Mouse (Mus musculus) embryonic facial prominence, embryonic 11.5 days (tissue): Measurements from ENCODE around the gene Aqp9. TPM values are rescaled to one million over a fixed set of nuclear protein-coding genes. Genes with fewer than 3 reads are reported as not detected.

Source experiments
- ATAC-seq: fragments of 200-750 bp; cut with Nextera tagmentation; replicated peaks from 2 replicates; pipeline ENCODE4 v1.8.0; 2017; ENCODE audit warnings: low read depth; ENCODE audit not compliant: insufficient number of reproducible peaks, low FRiP score, low TSS enrichment
- DNase-seq: peaks from one replicate; pipeline ENCODE4 v3.0.0-alpha.2; 2015; ENCODE audit warnings: low spot score
- H3K27ac ChIP-seq: fragments of 300-500 bp; sonication (generic); replicated peaks from 2 replicates; pipeline ENCODE4 v1.5.1; 2014; ENCODE audit warnings: mild to moderate bottlenecking, low read depth, low read length, control low read depth
- H3K27me3 ChIP-seq: fragments of 300-500 bp; sonication (generic); 2 replicates; pipeline ENCODE4 v1.6.1; 2014; ENCODE audit warnings: mild to moderate bottlenecking, low read length, moderate library complexity, mixed read lengths; ENCODE audit not compliant: control insufficient read depth, insufficient read depth
- H3K36me3 ChIP-seq: fragments of 300-500 bp; sonication (generic); replicated peaks from 2 replicates; pipeline ENCODE4 v1.6.1; 2014; ENCODE audit warnings: low read depth, mild to moderate bottlenecking, low read length, moderate library complexity, mixed read lengths; ENCODE audit not compliant: control insufficient read depth, insufficient read depth
- H3K4me1 ChIP-seq: fragments of 300-500 bp; sonication (generic); 2 replicates; pipeline ENCODE4 v1.6.1; 2014; ENCODE audit warnings: low read length, mixed read lengths; ENCODE audit not compliant: control insufficient read depth, insufficient read depth
- H3K4me2 ChIP-seq: fragments of 300-500 bp; sonication (generic); 2 replicates; pipeline ENCODE4 v1.6.1; 2014; ENCODE audit warnings: low read depth, mild to moderate bottlenecking, control low read depth, low read length, moderate library complexity
- H3K4me3 ChIP-seq: fragments of 300-500 bp; sonication (generic); 2 replicates; pipeline ENCODE4 v1.5.1; 2014; ENCODE audit warnings: low read depth, low read length, control low read depth
- H3K9ac ChIP-seq: fragments of 300-500 bp; sonication (generic); replicated peaks from 2 replicates; pipeline ENCODE4 v1.6.1; 2014; ENCODE audit warnings: mild to moderate bottlenecking, control low read depth, low read length
- H3K9me3 ChIP-seq: fragments of 300-500 bp; sonication (generic); replicated peaks from 2 replicates; pipeline ENCODE4 v1.6.1; 2016; ENCODE audit warnings: mild to moderate bottlenecking, low read length, inconsistent platforms, mixed read lengths; ENCODE audit not compliant: control insufficient read depth
- WGBS: fragments of 180-500 bp; shearing (Covaris S2); extraction: QIAGEN DNeasy Blood & Tissue Kit; methylation state at CpG from one replicate; pipeline ENCODE4 v1.1.7; 2014; 5-methylcytosine and 5-hydroxymethylcytosine counted together
- polyA plus RNA-seq: library from polyadenylated mRNA; unstranded; fragments of >200 nt; fragmentation: Nextera tagmentation; extraction: Ambion mirVana; gene quantifications from 2 replicates; pipeline ENCODE4 v1.2.1, GENCODE M21; 2014

Gene Aqp9
- polyA plus RNA-seq, 1 experiment from 2014 or later, result 0.17 TPM

DNA sequence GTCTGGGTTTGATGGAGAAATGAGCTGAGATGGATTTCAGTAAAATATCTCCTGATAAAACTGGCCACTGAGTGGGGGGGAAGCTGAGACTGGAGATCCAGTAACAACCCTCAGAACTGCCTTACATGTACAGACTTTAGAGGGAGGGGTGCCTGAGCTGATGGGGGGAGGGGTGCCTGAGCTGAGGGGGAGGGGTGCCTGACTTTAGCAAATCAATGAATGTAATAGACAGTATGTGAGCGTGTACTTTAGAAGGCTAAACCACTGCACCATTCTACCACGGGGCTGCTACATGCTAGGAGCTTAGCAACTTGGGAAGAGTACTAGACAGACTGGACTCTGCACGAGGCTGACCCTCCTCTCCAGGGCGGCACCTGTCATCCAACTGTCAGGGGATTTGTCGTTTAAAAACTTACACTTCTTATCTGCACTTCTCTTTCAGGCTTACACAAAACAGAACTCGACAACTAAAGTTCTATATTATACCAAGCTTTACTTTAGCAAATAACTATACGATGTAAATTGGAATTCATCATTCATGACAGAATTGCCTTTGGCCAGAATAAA is 9.3 kb downstream of the Aqp9 start:
- WGBS, result 89% methylated on average over 7 of the region's 7 CpGs
- Histone ChIP-seq H3K36me3 (no peaks in the 10 kb centered on the region), H3K9me3 (no peaks in the 10 kb centered on the region), H3K4me1 (no peaks in the 10 kb centered on the region), H3K27ac (no peak overlapping the region), H3K4me3 (no peak overlapping the region), H3K9ac (no peak overlapping the region), H3K4me2 (no peak overlapping the region), H3K27me3 (no peaks in the 10 kb centered on the region)
- ATAC-seq (no peak), DNase-seq (no peak)

DNA sequence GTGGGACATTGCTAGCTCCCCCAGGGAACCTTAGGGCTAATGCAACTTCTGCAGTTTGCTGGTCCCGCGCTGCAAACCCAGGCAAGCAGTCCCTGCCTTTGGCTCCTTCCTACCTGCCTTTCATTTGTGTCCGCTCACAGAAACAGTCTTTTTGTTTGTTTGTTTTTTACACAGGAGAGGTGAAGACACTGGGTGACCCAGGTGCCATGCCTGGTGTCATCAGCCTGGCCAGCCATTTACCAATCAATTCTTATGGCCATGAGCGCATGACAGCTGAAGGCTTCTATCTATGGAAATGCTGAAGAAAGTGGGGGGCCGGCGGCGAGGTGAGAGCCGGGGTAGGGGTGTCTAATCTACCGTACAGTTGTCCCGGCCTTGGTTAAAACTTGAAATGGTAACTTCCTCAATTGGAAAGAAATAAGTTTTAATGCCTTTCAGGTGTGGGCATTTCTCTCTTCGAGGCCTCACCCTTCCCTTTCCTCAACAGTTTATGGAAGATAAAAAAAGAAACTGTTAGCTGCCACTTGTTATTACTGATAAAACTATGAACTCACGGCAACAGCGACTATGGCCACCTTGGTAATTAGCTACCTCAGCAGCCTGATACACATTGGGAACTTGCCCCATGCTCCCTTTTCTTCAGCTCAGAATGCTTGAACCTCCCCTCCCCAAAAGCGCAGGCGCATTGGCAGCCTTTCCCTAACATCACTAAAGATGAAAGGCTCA is 10.4 kb downstream of the Aqp9 start:
- ATAC-seq, result no peak
- H3K4me2 ChIP-seq, result no peak overlapping the region
- H3K9ac ChIP-seq, result no peak overlapping the region
- H3K9me3 ChIP-seq, result no peaks in the 10 kb centered on the region
- H3K4me3 ChIP-seq, result no peak overlapping the region
- WGBS, result 86% methylated on average over 15 of the region's 15 CpGs
- H3K27me3 ChIP-seq, result no peaks in the 10 kb centered on the region
- no peak overlapping the region for H3K27ac ChIP-seq
- H3K4me1 ChIP-seq, result no peaks in the 10 kb centered on the region
- H3K36me3 ChIP-seq, result no peaks in the 10 kb centered on the region
- DNase-seq, result no peak

DNA sequence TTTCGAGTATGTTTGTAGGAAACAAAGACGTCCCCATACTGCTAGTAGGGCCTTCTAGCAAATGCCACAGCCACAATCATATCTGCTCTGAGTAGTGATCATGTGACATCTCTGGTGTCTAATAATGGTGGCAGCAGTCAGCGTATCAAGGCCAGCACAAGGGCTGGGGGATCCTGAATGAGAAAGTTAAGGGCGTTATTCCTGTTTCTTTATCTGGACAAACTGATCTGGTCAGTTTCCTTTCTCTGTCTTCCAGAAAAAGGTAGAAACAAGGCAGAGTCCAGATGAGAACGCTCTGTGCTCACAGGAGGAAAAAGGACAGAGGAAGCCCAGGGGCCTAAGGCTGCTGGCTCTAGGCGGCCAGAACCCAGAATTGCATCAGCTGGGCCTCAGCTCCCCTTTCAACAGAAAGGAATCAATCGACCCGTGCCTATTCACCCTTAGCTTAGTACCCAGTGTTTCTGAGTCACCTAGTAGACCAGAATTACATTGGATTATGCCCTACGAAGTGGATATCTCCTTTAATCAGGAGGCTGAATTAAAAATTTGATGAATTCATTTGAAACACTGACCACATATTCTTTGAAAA is 11.9 kb downstream of the Aqp9 start:
- no peaks in the 10 kb centered on the region for H3K27me3 ChIP-seq
- 83% methylated on average over 9 of the region's 9 CpGs for WGBS
- no peak overlapping the region for H3K9ac ChIP-seq
- H3K4me2 ChIP-seq, result no peak overlapping the region
- H3K4me1 ChIP-seq, result no peaks in the 10 kb centered on the region
- ATAC-seq, result no peak
- no peak overlapping the region for H3K27ac ChIP-seq
- H3K36me3 ChIP-seq, result no peaks in the 10 kb centered on the region
- H3K9me3 ChIP-seq, result no peaks in the 10 kb centered on the region
- no peak for DNase-seq
- H3K4me3 ChIP-seq, result no peak overlapping the region

DNA sequence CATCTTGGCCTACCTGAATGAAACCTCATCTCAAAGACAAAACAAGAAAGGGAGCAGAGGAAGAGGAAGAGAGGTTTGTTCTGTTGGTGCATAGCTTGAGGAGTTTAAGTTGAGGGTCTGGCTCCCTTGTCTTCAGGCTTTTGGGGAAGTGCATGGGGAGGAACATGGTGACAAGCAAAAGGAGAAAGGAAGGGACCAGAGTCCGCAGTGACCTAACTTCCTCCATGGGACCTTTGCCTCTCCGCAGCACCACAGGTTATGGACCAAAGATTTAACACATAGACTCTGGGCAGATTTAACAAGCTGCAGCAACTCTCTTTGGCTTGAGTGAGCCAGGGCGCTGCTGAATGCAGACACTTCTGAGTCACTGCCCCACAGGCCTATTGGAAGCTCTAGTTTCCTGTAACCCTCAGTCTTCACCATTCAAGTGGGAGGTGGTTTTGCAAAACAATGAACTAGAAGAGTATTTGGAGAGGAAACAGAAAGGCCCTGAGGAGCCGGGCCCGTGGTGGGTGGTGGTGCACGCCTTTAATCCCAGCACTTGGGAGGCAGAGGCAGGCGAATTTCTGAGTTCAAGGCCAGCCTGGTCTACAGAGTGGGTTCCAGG is 13.0 kb downstream of the Aqp9 start:
- Histone ChIP-seq H3K27me3 (no peaks in the 10 kb centered on the region), H3K9ac (no peak overlapping the region), H3K4me3 (no peak overlapping the region), H3K4me2 (no peak overlapping the region), H3K9me3 (no peaks in the 10 kb centered on the region), H3K4me1 (no peaks in the 10 kb centered on the region), H3K36me3 (no peaks in the 10 kb centered on the region), H3K27ac (no peak overlapping the region)
- WGBS, result 86% methylated on average over 7 of the region's 7 CpGs
- ATAC-seq (no peak), DNase-seq (no peak)

DNA sequence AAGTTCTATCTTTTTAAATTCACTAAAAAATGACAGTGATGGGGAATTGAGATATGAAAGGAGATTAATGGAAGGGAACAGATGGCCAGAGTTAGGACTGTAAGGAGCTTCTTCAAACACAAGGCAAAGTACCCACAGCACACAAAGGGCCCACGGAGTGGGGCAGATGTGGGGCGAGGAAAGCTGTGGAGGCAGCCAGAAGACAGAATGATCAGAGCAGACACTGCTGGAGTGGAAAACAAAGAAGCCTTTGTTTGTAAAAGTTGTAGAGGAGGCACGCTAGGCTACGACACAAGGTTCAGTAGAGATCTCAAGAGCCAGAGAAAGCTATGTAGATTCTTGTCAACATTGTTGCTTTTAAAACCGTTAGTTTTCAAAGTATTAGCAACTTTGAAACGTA is 17.1 kb downstream of the Aqp9 start:
- H3K27me3 ChIP-seq, result no peaks in the 10 kb centered on the region
- no peaks in the 10 kb centered on the region for H3K9me3 ChIP-seq
- H3K4me1 ChIP-seq, result no peaks in the 10 kb centered on the region
- 41% methylated on average over 6 of the region's 6 CpGs for WGBS
- ATAC-seq, result no peak
- no peak overlapping the region for H3K4me2 ChIP-seq
- H3K27ac ChIP-seq, result no peak overlapping the region
- no peak overlapping the region for H3K4me3 ChIP-seq
- no peak for DNase-seq
- H3K36me3 ChIP-seq, result no peaks in the 10 kb centered on the region
- no peak overlapping the region for H3K9ac ChIP-seq

DNA sequence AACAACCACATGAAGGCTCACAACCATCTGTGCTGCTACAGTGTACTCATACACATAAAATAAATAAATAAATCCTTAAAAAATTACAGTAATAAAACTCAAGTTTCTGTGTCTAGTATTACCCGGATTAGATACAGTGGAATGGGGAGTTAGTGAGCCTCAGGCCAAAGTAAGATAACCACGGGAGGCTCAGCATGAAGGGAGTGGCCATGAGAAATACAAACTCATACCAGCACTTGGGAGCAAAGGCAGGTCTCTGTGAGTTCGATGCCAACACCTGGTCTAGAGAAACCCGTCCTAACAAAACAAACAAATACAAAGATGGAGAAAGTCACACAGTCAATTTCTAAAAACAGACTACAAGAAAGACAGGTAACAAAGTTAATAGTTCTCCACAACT is 18.3 kb downstream of the Aqp9 start:
- Histone ChIP-seq H3K36me3 (no peaks in the 10 kb centered on the region), H3K4me2 (no peak overlapping the region), H3K4me1 (no peaks in the 10 kb centered on the region), H3K4me3 (no peak overlapping the region), H3K27me3 (no peaks in the 10 kb centered on the region), H3K27ac (no peak overlapping the region), H3K9ac (no peak overlapping the region), H3K9me3 (no peaks in the 10 kb centered on the region)
- 82% methylated on average over 4 of the region's 4 CpGs for WGBS
- no peak for ATAC-seq
- DNase-seq, result no peak

DNA sequence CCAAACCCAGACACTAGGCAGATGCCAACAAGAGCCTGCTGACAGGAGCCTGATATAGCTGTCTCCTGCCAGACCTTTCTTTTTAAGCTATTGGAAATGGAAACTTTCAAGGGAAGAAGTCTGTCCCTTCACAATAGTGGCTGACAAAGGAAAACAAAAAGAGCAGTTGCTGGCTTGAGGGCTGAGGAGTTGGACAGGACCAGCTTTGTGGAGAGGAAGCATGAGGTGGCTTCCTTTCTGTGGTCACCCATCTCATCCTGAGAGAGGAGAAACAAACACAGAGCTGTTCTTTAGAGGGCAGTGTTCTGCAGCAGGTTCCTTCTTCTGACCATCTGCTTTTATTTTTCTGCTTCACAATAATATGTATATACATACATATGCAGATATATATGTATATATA is 19.6 kb downstream of the Aqp9 start:
- H3K4me2 ChIP-seq, result no peak overlapping the region

DNA sequence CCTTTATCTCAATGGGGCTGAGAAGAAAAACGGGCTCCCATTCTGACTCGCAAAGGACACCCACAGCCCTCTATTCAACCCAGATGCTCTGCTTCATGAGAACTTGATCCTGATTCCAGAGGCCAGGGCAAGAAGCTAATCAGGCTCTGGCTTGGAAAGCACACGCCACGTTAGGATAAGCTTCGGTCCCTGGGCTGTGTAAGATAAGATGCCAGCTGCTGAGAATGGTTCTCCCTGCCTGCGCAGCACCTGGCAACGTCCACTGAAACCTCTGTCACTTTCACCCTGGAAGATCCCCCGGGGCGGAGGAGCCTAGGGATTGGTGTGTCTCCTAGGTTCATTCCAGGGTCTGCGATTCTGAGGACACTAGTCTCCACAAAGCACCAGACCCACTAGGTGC is 22.3 kb downstream of the Aqp9 start:
- Histone ChIP-seq H3K4me1 (no peaks in the 10 kb centered on the region), H3K27ac (no peak overlapping the region), H3K27me3 (no peaks in the 10 kb centered on the region), H3K9me3 (no peaks in the 10 kb centered on the region), H3K9ac (no peak overlapping the region), H3K4me3 (no peak overlapping the region), H3K36me3 (no peaks in the 10 kb centered on the region), H3K4me2 (no peak overlapping the region)
- no peak for ATAC-seq
- no peak for DNase-seq
- WGBS, result 77% methylated on average over 10 of the region's 10 CpGs

More for the DNA sequence above, 19.6 kb downstream of the Aqp9 start:
- no peak overlapping the region for H3K9ac ChIP-seq
- no peaks in the 10 kb centered on the region for H3K36me3 ChIP-seq
- H3K9me3 ChIP-seq, result no peaks in the 10 kb centered on the region
- ATAC-seq (no peak), DNase-seq (no peak)
- no peak overlapping the region for H3K4me3 ChIP-seq
- no peaks in the 10 kb centered on the region for H3K4me1 ChIP-seq
- no peaks in the 10 kb centered on the region for H3K27me3 ChIP-seq
- no peak overlapping the region for H3K27ac ChIP-seq
